Mouse (Mus musculus) hindbrain, embryonic 12.5 days (tissue): ENCODE measurements around the gene S1pr5. TPM values are rescaled to one million over a fixed set of nuclear protein-coding genes. Genes with fewer than 3 reads are reported as not detected.
"Not testable (repeated sequence)": the region's sequence is repeated elsewhere in the genome, so short reads cannot be mapped to it uniquely, and the experiment has no call there.

Source experiments
- ATAC-seq: fragments of 200-750 bp; cut with Nextera tagmentation; 2 replicates; pipeline ENCODE4 v1.8.0; 2017; ENCODE audit warnings: moderate TSS enrichment; ENCODE audit not compliant: low FRiP score
- H3K27ac ChIP-seq: fragments of 300-500 bp; sonication (generic); 2 replicates; pipeline ENCODE4 v1.5.1; 2016; ENCODE audit warnings: mild to moderate bottlenecking
- H3K27me3 ChIP-seq: fragments of 300-500 bp; sonication (generic); 2 replicates; pipeline ENCODE4 v1.6.1; 2016; ENCODE audit warnings: mild to moderate bottlenecking
- H3K36me3 ChIP-seq: fragments of 300-500 bp; sonication (generic); 2 replicates; pipeline ENCODE4 v1.6.1; 2016; ENCODE audit warnings: mild to moderate bottlenecking
- H3K4me1 ChIP-seq: fragments of 300-500 bp; sonication (generic); 2 replicates; pipeline ENCODE4 v1.6.1; 2016
- H3K4me2 ChIP-seq: fragments of 300-500 bp; sonication (generic); replicated peaks from 2 replicates; pipeline ENCODE4 v1.6.1; 2016; ENCODE audit warnings: mild to moderate bottlenecking
- H3K4me3 ChIP-seq: fragments of 300-500 bp; sonication (generic); 2 replicates; pipeline ENCODE4 v1.5.1; 2016; ENCODE audit warnings: mild to moderate bottlenecking
- H3K9ac ChIP-seq: fragments of 300-500 bp; sonication (generic); 2 replicates; pipeline ENCODE4 v1.6.1; 2016; ENCODE audit warnings: mild to moderate bottlenecking, moderate library complexity
- H3K9me3 ChIP-seq: fragments of 300-500 bp; sonication (generic); replicated peaks from 2 replicates; pipeline ENCODE4 v1.6.1; 2016; ENCODE audit warnings: mild to moderate bottlenecking
- WGBS: fragments of 180-500 bp; shearing (Covaris S2); methylation state at CpG from one replicate; pipeline ENCODE4 v1.1.7; 2016; 5-methylcytosine and 5-hydroxymethylcytosine counted together
- polyA plus RNA-seq: library from polyadenylated mRNA; unstranded; fragments of >200 nt; fragmentation: Nextera tagmentation; extraction: Ambion mirVana; gene quantifications from 2 replicates; pipeline ENCODE4 v1.2.1, GENCODE M21; 2016

Gene S1pr5
- polyA plus RNA-seq, 1 experiment from 2014 or later: 1.9 TPM

GRCm38 (mm10) chr9:21213617-21214190, 34.5 kb downstream of the S1pr5 start:
- no peak overlapping the region for H3K4me2 ChIP-seq
- H3K9ac ChIP-seq: no peak overlapping the region
- H3K27ac ChIP-seq: no peak overlapping the region
- no peaks in the 10 kb centered on the region for H3K9me3 ChIP-seq
- H3K27me3 ChIP-seq: no peaks in the 10 kb centered on the region; the same call in 1 of the 2 replicates
- no peak for ATAC-seq
- H3K4me1 ChIP-seq: peaks cover 7% of the 10 kb centered on the region
- WGBS: 46% methylated on average over 7 of the region's 7 CpGs
- H3K4me3 ChIP-seq: no peak overlapping the region
- H3K36me3 ChIP-seq: peaks cover 8% of the 10 kb centered on the region; the same call in 1 of the 2 replicates

GRCm38 (mm10) chr9:21211624-21212023, 36.6 kb downstream of the S1pr5 start:
- Histone ChIP-seq H3K27me3 (no peaks in the 10 kb centered on the region), H3K36me3 (peaks cover 8% of the 10 kb centered on the region; the same call in 1 of the 2 replicates), H3K27ac (no peak overlapping the region), H3K4me2 (no peak overlapping the region), H3K4me3 (no peak overlapping the region), H3K4me1 (peaks cover 4% of the 10 kb centered on the region), H3K9me3 (no peaks in the 10 kb centered on the region), H3K9ac (no peak overlapping the region)
- ATAC-seq: no peak
- 80% methylated on average over 7 of the region's 7 CpGs for WGBS

- WGBS: 76% methylated on average over 6 of the region's 6 CpGs
- H3K36me3 ChIP-seq: peaks cover 8% of the 10 kb centered on the region; the same call in 1 of the 2 replicates
- H3K27ac ChIP-seq: no peak overlapping the region
- no peaks in the 10 kb centered on the region for H3K4me1 ChIP-seq
- H3K27me3 ChIP-seq: no peaks in the 10 kb centered on the region
- ATAC-seq: no peak
- H3K4me3 ChIP-seq: no peak overlapping the region
- H3K9ac ChIP-seq: no peak overlapping the region
- H3K9me3 ChIP-seq: no peaks in the 10 kb centered on the region
- H3K4me2 ChIP-seq: no peak overlapping the region
These were observed 37.4 kb downstream of the S1pr5 start for GRCm38 (mm10) chr9:21210821-21211220.

- no peak overlapping the region for H3K27ac ChIP-seq
- no peak overlapping the region for H3K9ac ChIP-seq
- no peak overlapping the region for H3K4me2 ChIP-seq
- no peak for ATAC-seq
- WGBS: 82% methylated on average over 2 of the region's 2 CpGs
- H3K4me3 ChIP-seq: no peak overlapping the region
- H3K4me1 ChIP-seq: peaks cover 11% of the 10 kb centered on the region
- H3K9me3 ChIP-seq: no peaks in the 10 kb centered on the region
- H3K27me3 ChIP-seq: 0 out of 2 replicates have a peak, but pooled peaks cover 4% of the 10 kb centered on the region
- peaks cover 8% of the 10 kb centered on the region; the same call in 1 of the 2 replicates for H3K36me3 ChIP-seq
These were observed 39.6 kb downstream of the S1pr5 start for GRCm38 (mm10) chr9:21208626-21209025.

- no peak for ATAC-seq
- Histone ChIP-seq H3K4me3 (no peak overlapping the region), H3K9me3 (no peaks in the 10 kb centered on the region), H3K36me3 (peaks cover 8% of the 10 kb centered on the region; the same call in 1 of the 2 replicates), H3K4me1 (peaks cover 11% of the 10 kb centered on the region), H3K27me3 (peaks cover 4% of the 10 kb centered on the region; the same call in 1 of the 2 replicates), H3K27ac (no peak overlapping the region), H3K9ac (no peak overlapping the region), H3K4me2 (no peak overlapping the region)
- 91% methylated on average over 6 of the region's 6 CpGs for WGBS
These were observed 41.4 kb downstream of the S1pr5 start for GRCm38 (mm10) chr9:21206848-21207247.

GRCm38 (mm10) chr9:21204528-21205272, 43.5 kb downstream of the S1pr5 start:
- Histone ChIP-seq H3K36me3 (0 out of 2 replicates have a peak, but pooled peaks cover 4% of the 10 kb centered on the region), H3K9me3 (no peaks in the 10 kb centered on the region), H3K9ac (0 out of 2 replicates have a peak overlapping the region, but pooled peaks have one; percentile 20), H3K4me2 (peak overlapping the region; percentile 55), H3K27me3 (peaks cover 4% of the 10 kb centered on the region; the same call in 1 of the 2 replicates), H3K4me3 (peak overlapping the region; percentile 36), H3K4me1 (peaks cover 11% of the 10 kb centered on the region), H3K27ac (no peak overlapping the region)
- 4% methylated on average over 23 of the region's 23 CpGs for WGBS
- peak; percentile 75 for ATAC-seq

- 20% methylated on average over 8 of the region's 8 CpGs for WGBS
- H3K36me3 ChIP-seq: 0 out of 2 replicates have a peak, but pooled peaks cover 4% of the 10 kb centered on the region
- H3K4me2 ChIP-seq: peak overlapping the region; percentile 55
- H3K9ac ChIP-seq: no peak overlapping the region
- H3K4me1 ChIP-seq: peaks cover 11% of the 10 kb centered on the region
- no peak overlapping the region for H3K27ac ChIP-seq
- H3K9me3 ChIP-seq: no peaks in the 10 kb centered on the region
- H3K4me3 ChIP-seq: no peak overlapping the region
- peaks cover 4% of the 10 kb centered on the region; the same call in 1 of the 2 replicates for H3K27me3 ChIP-seq
- ATAC-seq: peak; percentile 5; the same call in 1 of the 2 replicates
These were observed 44.1 kb downstream of the S1pr5 start for GRCm38 (mm10) chr9:21204156-21204527.

- no peak for ATAC-seq
These were observed 49.3 kb downstream of the S1pr5 start for GRCm38 (mm10) chr9:21198960-21199359.

GRCm38 (mm10) chr9:21197981-21198380, 50.3 kb downstream of the S1pr5 start:
- peak; percentile 81 for ATAC-seq
- Histone ChIP-seq H3K27ac (no peak overlapping the region), H3K36me3 (0 out of 2 replicates have a peak, but pooled peaks cover 4% of the 10 kb centered on the region), H3K27me3 (no peaks in the 10 kb centered on the region; the same call in 1 of the 2 replicates), H3K4me1 (peaks cover 30% of the 10 kb centered on the region), H3K4me2 (peak overlapping the region; percentile 60), H3K9me3 (no peaks in the 10 kb centered on the region), H3K9ac (peak overlapping the region; percentile 73), H3K4me3 (peak overlapping the region; percentile 48)
- 15% methylated on average over 4 of the region's 4 CpGs for WGBS

More at GRCm38 (mm10) chr9:21198960-21199359, 49.3 kb downstream of the S1pr5 start:
- Histone ChIP-seq H3K4me2 (no peak overlapping the region), H3K9ac (no peak overlapping the region), H3K4me1 (peaks cover 30% of the 10 kb centered on the region), H3K27ac (no peak overlapping the region), H3K36me3 (0 out of 2 replicates have a peak, but pooled peaks cover 4% of the 10 kb centered on the region), H3K9me3 (no peaks in the 10 kb centered on the region), H3K4me3 (no peak overlapping the region), H3K27me3 (peaks cover under 1% of the 10 kb centered on the region; the same call in 1 of the 2 replicates)
- WGBS: 82% methylated on average over 3 of the region's 3 CpGs

- H3K27ac ChIP-seq: peak overlapping the region; percentile 56; the same call in 1 of the 2 replicates
- no peaks in the 10 kb centered on the region for H3K27me3 ChIP-seq
- 28% methylated on average over 19 of the region's 19 CpGs for WGBS
- H3K36me3 ChIP-seq: 0 out of 2 replicates have a peak, but pooled peaks cover 4% of the 10 kb centered on the region
- H3K4me2 ChIP-seq: peak overlapping the region; percentile 60
- peaks cover 30% of the 10 kb centered on the region for H3K4me1 ChIP-seq
- ATAC-seq: peak; percentile 71
- peak overlapping the region; percentile 73 for H3K9ac ChIP-seq
- no peaks in the 10 kb centered on the region for H3K9me3 ChIP-seq
- H3K4me3 ChIP-seq: peak overlapping the region; percentile 48
These were observed 51.5 kb downstream of the S1pr5 start for GRCm38 (mm10) chr9:21196521-21197433.

GRCm38 (mm10) chr9:21195736-21196505, 52.3 kb downstream of the S1pr5 start:
- H3K4me1 ChIP-seq: peaks cover 30% of the 10 kb centered on the region
- 46% methylated on average over 7 of the region's 7 CpGs for WGBS
- H3K27me3 ChIP-seq, H3K36me3 ChIP-seq, H3K4me2 ChIP-seq, H3K9ac ChIP-seq, H3K4me3 ChIP-seq, H3K27ac ChIP-seq, H3K9me3 ChIP-seq: not testable (repeated sequence)
- ATAC-seq: peak; percentile 27
